ENCODE assay signal across 8 mouse cellular contexts in the genomic region with DNA sequence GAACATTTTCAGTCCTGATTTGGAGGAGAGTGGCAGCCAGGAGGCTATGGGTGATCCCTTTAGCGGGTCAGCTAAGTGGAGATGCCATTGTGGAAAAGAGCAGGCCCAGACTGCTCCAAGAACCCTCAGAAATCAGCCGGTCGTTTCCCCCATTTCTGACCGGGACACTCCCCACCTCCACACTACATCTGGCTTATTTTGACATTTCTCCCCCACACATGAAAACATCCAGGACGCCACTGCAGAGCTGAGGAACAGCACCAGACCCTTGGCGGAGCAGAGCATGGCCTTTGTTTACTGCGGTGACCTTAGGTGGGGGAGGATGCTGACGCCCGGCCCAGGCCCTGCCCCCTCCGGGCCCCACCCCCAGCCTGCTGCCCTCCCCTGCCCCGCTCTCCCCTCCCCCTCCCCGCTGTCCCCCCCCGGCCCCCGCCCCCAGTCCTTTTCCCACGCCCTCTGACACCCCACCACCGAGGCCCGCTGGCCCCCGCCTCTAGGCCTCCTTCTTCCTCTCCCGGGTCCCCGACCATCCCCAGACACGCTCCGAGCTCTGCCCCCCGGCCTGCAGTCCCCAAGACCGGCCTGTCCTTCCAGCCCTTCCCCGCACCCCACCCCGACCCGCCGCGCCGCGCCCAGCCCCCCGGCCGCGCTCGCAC. TPM values are rescaled to one million over a fixed set of nuclear protein-coding genes. Genes with fewer than 3 reads are reported as not detected.
DNase-seq lines count a peak whose midpoint lies in the region; ATAC-seq and TF ChIP-seq lines count a peak whose summit lies in the region.

No protein-coding gene starts in this region.

- peak; percentile 48; the same call in 1 of the 2 replicates for ATAC-seq in hindbrain, postnatal 0 days
- ATAC-seq in liver, embryonic 14.5 days (ENCODE audit: insufficient read depth), result peak; percentile 71

- TF ChIP-seq CTCF in hindbrain, postnatal 0 days (IDR thresholded peaks at IDR 0.05; ENCODE audit: low read depth), result no peak
- TF ChIP-seq CTCF in liver, embryonic 14.5 days (IDR thresholded peaks at IDR 0.05; ENCODE audit: low read depth), result no peak

- no peaks in the 10 kb centered on the region for H3K9me3 ChIP-seq in hindbrain, postnatal 0 days (ENCODE audit: low read length)
- no peaks in the 10 kb centered on the region for H3K9me3 ChIP-seq in liver, embryonic 14.5 days (ENCODE audit: control insufficient read depth, low read length)

- H3K27ac ChIP-seq in hindbrain, postnatal 0 days, result peak overlapping the region; percentile 96
- peak overlapping the region; percentile 81 for H3K27ac ChIP-seq in liver, embryonic 14.5 days

- whole genome bisulfite sequencing in hindbrain, postnatal 0 days, result 1% methylated on average over 26 of the region's 35 CpGs
- WGBS in liver, embryonic 14.5 days (ENCODE audit: insufficient replicate concordance), result 2% methylated on average over 32 of the region's 35 CpGs

- peaks cover 20% of the 10 kb centered on the region for H3K4me1 ChIP-seq in hindbrain, postnatal 0 days (ENCODE audit: insufficient read depth, low read length)
- peaks cover 29 to 50% of the 10 kb centered on the region in 2 experiments for H3K4me1 ChIP-seq in liver, embryonic 14.5 days (replicated peaks; ENCODE audit: control insufficient read depth in 2 of 2, insufficient read depth in 2 of 2, low read length in 1 of 2)

- DNase-seq in right cerebral cortex, postnatal 4 days, result peak; percentile 42
- DNase-seq in right cerebral cortex, adult 18-20 months, result no peak
- peak; percentile 33 for DNase-seq in cerebellum, adult 8-10 months
- DNase-seq in forelimb bud, embryonic 11.5 days (ENCODE audit: low read depth, low spot score), result peak; percentile 45
- peak; percentile 38 for DNase-seq in hindbrain, postnatal 0 days (ENCODE audit: low spot score)
- DNase-seq in liver, embryonic 14.5 days (ENCODE audit: low read depth in 3 of 3, low spot score in 3 of 3), result no peak
- peak; percentile 56 for DNase-seq in naive thymus-derived CD4-positive, alpha-beta T cell, adult 2 months (ENCODE audit: low read depth)
- peak; percentile 51 for DNase-seq in thymus, postnatal 25 days

- no peaks in the 10 kb centered on the region for H3K27me3 ChIP-seq in hindbrain, postnatal 0 days (ENCODE audit: insufficient read depth, low read length)
- H3K27me3 ChIP-seq in liver, embryonic 14.5 days (ENCODE audit: control insufficient read depth, insufficient read depth, low read length), result no peaks in the 10 kb centered on the region

- H3K4me3 ChIP-seq in hindbrain, postnatal 0 days (ENCODE audit: low read length), result peak overlapping the region; percentile 85
- H3K4me3 ChIP-seq in liver, embryonic 14.5 days (ENCODE audit: insufficient read depth in 1 of 2, low read depth in 2 of 2, low read length in 2 of 2), result peak overlapping the region; percentile 81 to 94

- peak overlapping the region; percentile 99 for H3K9ac ChIP-seq in hindbrain, postnatal 0 days (replicated peaks; ENCODE audit: low read length)
- H3K9ac ChIP-seq in liver, embryonic 14.5 days (replicated peaks), result peak overlapping the region; percentile 96

- H3K4me2 ChIP-seq in hindbrain, postnatal 0 days (ENCODE audit: low read depth, low read length), result peak overlapping the region; percentile 87
- H3K4me2 ChIP-seq in liver, embryonic 14.5 days (ENCODE audit: low read depth), result peak overlapping the region; percentile 82

- no peak for TF ChIP-seq EP300 in liver, embryonic 14.5 days (IDR thresholded peaks at IDR 0.05; ENCODE audit: low read depth)

- H3K36me3 ChIP-seq in hindbrain, postnatal 0 days (ENCODE audit: insufficient read depth, low read length), result no peaks in the 10 kb centered on the region; the same call in 1 of the 2 replicates
- H3K36me3 ChIP-seq in liver, embryonic 14.5 days (replicated peaks; ENCODE audit: control insufficient read depth, insufficient read depth, low read depth), result peaks cover 7% of the 10 kb centered on the region

RNA-seq across cellular contexts. Expression of gene Csnk1d, which starts 0.9 kb away (rescaled TPM):
- total RNA-seq in hindbrain, postnatal 0 days (2014; rRNA removed), result 95.2 and 100 TPM in 2 replicates
- polyA plus RNA-seq in hindbrain, postnatal 0 days (2015; fragmentation: Nextera tagmentation; extraction: Ambion mirVana), result 97.7 and 102 TPM in 2 replicates
- polyA plus RNA-seq in liver, embryonic 14.5 days (2012; rRNA removed), result 22.5 and 27.0 TPM in 2 replicates
- 17.1 and 19.6 TPM in 2 replicates for polyA plus RNA-seq in liver, embryonic 14.5 days (2014; fragmentation: Nextera tagmentation; extraction: Ambion mirVana)

RNA-seq across cellular contexts. Expression of gene Slc16a3, which starts 42.0 kb away (rescaled TPM):
- 22.9 and 24.9 TPM in 2 replicates for total RNA-seq in hindbrain, postnatal 0 days (2014; rRNA removed)
- polyA plus RNA-seq in hindbrain, postnatal 0 days (2015; fragmentation: Nextera tagmentation; extraction: Ambion mirVana), result 6.4 and 7.8 TPM in 2 replicates
- polyA plus RNA-seq in liver, embryonic 14.5 days (2012; rRNA removed), result 23.5 and 25.0 TPM in 2 replicates
- 25.8 and 31.6 TPM in 2 replicates for polyA plus RNA-seq in liver, embryonic 14.5 days (2014; fragmentation: Nextera tagmentation; extraction: Ambion mirVana)

RNA-seq across cellular contexts. Expression of gene Cd7, which starts 49.0 kb away (rescaled TPM):
- not detected in 2 replicates for total RNA-seq in hindbrain, postnatal 0 days (2014; rRNA removed)
- 0.24 TPM in 1 of 2 replicates, not detected in the other for polyA plus RNA-seq in hindbrain, postnatal 0 days (2015; fragmentation: Nextera tagmentation; extraction: Ambion mirVana)
- polyA plus RNA-seq in liver, embryonic 14.5 days (2012; rRNA removed), result 0.37 and 0.54 TPM in 2 replicates
- 0.56 and 0.57 TPM in 2 replicates for polyA plus RNA-seq in liver, embryonic 14.5 days (2014; fragmentation: Nextera tagmentation; extraction: Ambion mirVana)

RNA-seq across cellular contexts. Expression of gene Ccdc57, which starts 57.6 kb away (rescaled TPM):
- 4.2 and 7.1 TPM in 2 replicates for total RNA-seq in hindbrain, postnatal 0 days (2014; rRNA removed)
- polyA plus RNA-seq in hindbrain, postnatal 0 days (2015; fragmentation: Nextera tagmentation; extraction: Ambion mirVana), result 4.8 and 5.6 TPM in 2 replicates
- 1.2 and 1.4 TPM in 2 replicates for polyA plus RNA-seq in liver, embryonic 14.5 days (2012; rRNA removed)
- 1.3 and 1.4 TPM in 2 replicates for polyA plus RNA-seq in liver, embryonic 14.5 days (2014; fragmentation: Nextera tagmentation; extraction: Ambion mirVana)

Comparison
In these comparisons a context has a peak if more than half of its experiments do, and no peak if none do; other contexts are left out.
1. DNase-seq: peak in right cerebral cortex, postnatal 4 days (single experiment), cerebellum, adult 8-10 months (single experiment), forelimb bud, embryonic 11.5 days (single experiment), hindbrain, postnatal 0 days (single experiment), naive thymus-derived CD4-positive, alpha-beta T cell, adult 2 months (single experiment) and thymus, postnatal 25 days (single experiment); none in right cerebral cortex, adult 18-20 months (single experiment) and liver, embryonic 14.5 days (0 of 3).